Mouse (Mus musculus) cortical plate, adult 2 months (tissue): Measurements from ENCODE around the gene Samd9l.
"Not testable (repeated sequence)": the region's sequence is repeated elsewhere in the genome, so short reads cannot be mapped to it uniquely, and the experiment has no call there.

Experiments used
- CTCF ChIP-seq: fragments of 200-500 bp; IDR thresholded peaks from 2 replicates; pipeline ENCODE4 v1.5.1; 2011; ENCODE audit warnings: mild to moderate bottlenecking, control low read depth, low read length; ENCODE audit not compliant: insufficient read depth; ENCODE audit errors: extremely low read depth
- POLR2A ChIP-seq: fragments of 200-500 bp; IDR thresholded peaks from 2 replicates; pipeline ENCODE4 v1.6.1; 2011; ENCODE audit warnings: mild to moderate bottlenecking, low read length, control low read depth; ENCODE audit not compliant: insufficient read depth; ENCODE audit errors: extremely low read depth

DNA sequence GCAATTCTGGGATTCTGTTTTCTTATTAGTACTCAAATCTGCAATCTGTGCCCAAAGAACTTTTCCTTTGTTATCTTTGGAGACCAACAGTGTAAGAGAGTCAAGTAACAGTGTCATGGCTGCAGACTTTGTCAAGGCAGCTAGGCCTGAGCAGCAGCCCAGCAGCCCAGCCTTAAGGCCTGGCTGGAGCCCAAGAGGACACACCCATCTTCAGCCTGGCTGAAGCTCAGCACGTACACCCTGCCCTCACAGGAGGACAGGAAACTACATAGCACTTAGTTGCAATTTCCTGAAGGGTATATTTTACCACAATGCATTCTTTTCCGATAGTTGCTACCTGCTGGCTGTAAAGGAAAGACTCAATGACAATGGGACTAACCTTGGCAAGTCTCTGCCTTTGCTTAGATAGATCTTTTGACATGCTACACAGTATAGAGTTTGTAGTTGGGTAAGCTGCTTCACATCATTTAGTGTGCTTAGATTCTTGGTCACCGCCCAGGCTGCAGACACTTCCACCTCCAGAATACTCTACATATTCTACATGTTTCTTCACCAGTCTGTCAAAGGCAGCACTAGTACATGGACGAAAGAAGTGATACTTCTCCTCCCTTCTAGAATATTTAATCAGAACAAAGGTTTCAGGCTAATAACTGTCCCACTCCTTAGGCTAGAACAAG, 15.1 kb downstream of the Samd9l start:
- not testable (repeated sequence) for TF ChIP-seq POLR2A, CTCF
